Mouse (Mus musculus) 416B (cell line): Measurements from ENCODE around the gene Csnk1e.

Experiments used
- DNase-seq: peaks from one replicate; pipeline ENCODE4 v3.0.0; 2011; ENCODE audit warnings: low read depth

Gene Csnk1e

GRCm38 (mm10) chr15:79422715-79423243, 32.6 kb downstream of the Csnk1e start:
- DNase-seq, result no peak

- no peak for DNase-seq
Observed at GRCm38 (mm10) chr15:79418677-79419076, 36.7 kb downstream of the Csnk1e start.

GRCm38 (mm10) chr15:79418265-79418664, 37.1 kb downstream of the Csnk1e start:
- no peak for DNase-seq

GRCm38 (mm10) chr15:79417379-79417778, 38.0 kb downstream of the Csnk1e start:
- no peak for DNase-seq

- no peak for DNase-seq
Observed at GRCm38 (mm10) chr15:79416460-79417085, 38.8 kb downstream of the Csnk1e start.

GRCm38 (mm10) chr15:79414513-79414912, 40.9 kb downstream of the Csnk1e start:
- DNase-seq, result peak; percentile 92

- peak; percentile 63 for DNase-seq
Observed at GRCm38 (mm10) chr15:79413802-79414201, 41.6 kb downstream of the Csnk1e start.

- no peak for DNase-seq
Observed at GRCm38 (mm10) chr15:79413201-79413600, 42.2 kb downstream of the Csnk1e start.

GRCm38 (mm10) chr15:79411363-79412065, 43.9 kb downstream of the Csnk1e start:
- peak; percentile 74 for DNase-seq

GRCm38 (mm10) chr15:79409077-79409573, 46.2 kb downstream of the Csnk1e start:
- DNase-seq, result peak; percentile 63

GRCm38 (mm10) chr15:79406564-79406963, 48.8 kb downstream of the Csnk1e start:
- no peak for DNase-seq

GRCm38 (mm10) chr15:79404277-79404676, 51.1 kb downstream of the Csnk1e start:
- DNase-seq, result no peak

- DNase-seq, result no peak
Observed at GRCm38 (mm10) chr15:79403763-79404210, 51.6 kb downstream of the Csnk1e start.

- DNase-seq, result peak; percentile 73
Observed at GRCm38 (mm10) chr15:79402836-79403762, 52.3 kb downstream of the Csnk1e start, which contains the start of gene Tmem184b. Tmem184b (minus strand) TSS chr15:79403569.

GRCm38 (mm10) chr15:79402176-79402575, 53.2 kb downstream of the Csnk1e start:
- DNase-seq, result peak; percentile 32

- peak; percentile 29 for DNase-seq
Observed at GRCm38 (mm10) chr15:79400975-79401365, 54.4 kb downstream of the Csnk1e start.

GRCm38 (mm10) chr15:79400134-79400974, 55.0 kb downstream of the Csnk1e start:
- DNase-seq, result peak; percentile 89

- DNase-seq, result peak; percentile 46
Observed at GRCm38 (mm10) chr15:79399231-79400052, 55.9 kb downstream of the Csnk1e start.

- DNase-seq, result peak; percentile 86
Observed at GRCm38 (mm10) chr15:79396736-79397135, 58.6 kb downstream of the Csnk1e start.

GRCm38 (mm10) chr15:79395281-79395680, 60.1 kb downstream of the Csnk1e start:
- no peak for DNase-seq
